Mouse (Mus musculus) gastrocnemius, postnatal 25 days (tissue): ENCODE results near the gene H2al2a. TPM values are rescaled to one million over a fixed set of nuclear protein-coding genes. Genes with fewer than 3 reads are reported as not detected.

Experiments
- DNase-seq: peaks from one replicate; pipeline ENCODE4 v3.0.0; 2022
- long read RNA-seq, 2 experiments: library from polyadenylated mRNA; stranded (forward); transcript quantifications; one replicate each; pipeline ENCODE4 v2.0.0; 2021
- total RNA-seq, 2 experiments: library from RNA; stranded (reverse); gene quantifications; 1 replicate in 1 of 2; 2 replicates in 1 of 2; pipeline ENCODE4 v1.2.3; 2021

H2al2a gene
- total RNA-seq: not detected
- long read RNA-seq, experiment 1: 0 reads
- long read RNA-seq, experiment 2: 0 reads

DNA sequence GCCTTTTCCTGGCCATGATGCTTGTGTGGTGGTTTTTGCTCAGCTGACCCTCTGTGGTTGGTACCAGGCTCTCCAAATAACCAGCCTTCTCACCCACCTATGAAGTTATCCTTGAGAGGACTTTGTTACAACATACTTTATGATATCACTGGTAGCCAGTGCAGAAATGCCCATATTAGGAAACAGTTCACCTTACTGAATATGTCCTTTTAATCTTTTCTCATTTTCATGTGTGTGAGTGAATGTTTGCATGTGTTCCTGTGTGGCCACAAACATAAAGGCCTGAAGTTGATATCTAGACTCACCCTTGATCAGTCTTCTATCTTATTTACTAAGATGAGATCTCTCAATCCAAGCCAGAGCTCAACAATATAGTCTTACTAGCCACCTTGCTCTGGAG is at the start of gene H2al2a:
TSS of gene H2al2a (minus strand) at position 101 of the 400 bp plus-strand sequence.
- no peak for DNase-seq

DNA sequence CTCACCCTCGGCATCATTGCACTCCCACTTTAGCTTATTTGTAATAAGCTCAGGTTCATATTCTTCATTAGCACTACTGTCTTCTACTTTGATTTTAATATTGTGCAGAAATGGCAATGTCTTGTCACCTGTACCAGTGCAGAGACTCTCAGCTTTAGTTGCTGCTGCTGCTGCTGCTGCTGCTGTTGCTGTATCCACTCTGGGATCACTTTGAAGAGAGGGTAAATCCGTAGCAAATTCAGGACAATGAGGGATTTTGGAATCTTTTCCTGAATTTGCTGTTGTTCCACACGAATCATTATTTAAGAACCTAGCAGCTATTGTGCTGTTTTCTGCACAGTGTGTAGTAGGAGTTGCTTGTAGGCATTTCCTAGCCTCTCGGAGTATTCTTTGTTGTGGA is 49.4 kb upstream of the H2al2a start:
- DNase-seq: no peak

DNA sequence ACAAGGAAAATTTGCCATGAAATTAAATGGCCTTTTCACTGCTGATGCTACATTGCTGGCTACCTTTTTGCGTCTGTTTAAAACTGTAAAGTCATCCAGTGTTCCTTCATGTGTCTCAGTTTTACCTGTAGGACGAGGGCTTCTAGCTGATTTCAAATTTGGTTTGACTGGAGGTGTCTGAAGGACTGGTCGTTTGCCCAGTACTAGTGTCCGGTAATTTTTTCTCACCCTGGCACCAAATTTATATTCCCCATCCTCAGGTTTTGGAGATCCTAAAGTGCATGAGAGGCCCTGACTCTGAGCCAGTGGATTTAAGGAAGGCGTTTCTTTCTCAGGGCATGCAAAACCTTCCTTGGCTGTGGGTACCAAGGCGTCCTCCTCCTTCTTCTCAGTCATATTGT is 49.0 kb upstream of the H2al2a start:
- no peak for DNase-seq

DNA sequence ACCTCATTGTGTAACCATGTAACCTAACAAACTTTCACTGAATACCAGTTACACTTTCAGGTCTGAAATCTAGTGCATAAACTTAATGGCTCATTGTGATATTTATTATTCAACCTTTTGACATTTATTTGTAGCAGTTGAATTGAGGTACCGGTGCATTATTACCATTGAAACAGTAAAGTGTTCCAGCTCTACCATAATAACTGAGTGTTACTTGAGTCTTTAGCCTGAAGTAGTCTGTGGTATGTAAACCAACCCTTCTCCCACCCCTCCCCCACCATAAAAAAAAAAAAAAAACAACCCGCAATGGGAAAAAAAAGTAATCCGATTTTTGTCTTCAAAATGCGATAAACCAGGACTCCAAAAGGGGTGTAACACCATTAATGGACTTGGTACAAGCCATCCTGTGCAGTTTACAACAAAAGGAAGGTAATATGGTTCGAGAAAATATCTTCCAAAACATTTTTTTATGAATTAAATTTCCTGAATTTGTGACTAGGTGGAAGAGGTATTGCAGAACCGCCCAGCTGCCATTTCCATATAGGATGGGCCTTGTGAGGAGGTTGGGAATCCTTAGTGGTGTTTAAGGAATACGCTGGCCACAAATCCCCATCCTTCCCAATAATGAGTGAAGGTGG is 48.5 kb upstream of the H2al2a start:
- DNase-seq: no peak

DNA sequence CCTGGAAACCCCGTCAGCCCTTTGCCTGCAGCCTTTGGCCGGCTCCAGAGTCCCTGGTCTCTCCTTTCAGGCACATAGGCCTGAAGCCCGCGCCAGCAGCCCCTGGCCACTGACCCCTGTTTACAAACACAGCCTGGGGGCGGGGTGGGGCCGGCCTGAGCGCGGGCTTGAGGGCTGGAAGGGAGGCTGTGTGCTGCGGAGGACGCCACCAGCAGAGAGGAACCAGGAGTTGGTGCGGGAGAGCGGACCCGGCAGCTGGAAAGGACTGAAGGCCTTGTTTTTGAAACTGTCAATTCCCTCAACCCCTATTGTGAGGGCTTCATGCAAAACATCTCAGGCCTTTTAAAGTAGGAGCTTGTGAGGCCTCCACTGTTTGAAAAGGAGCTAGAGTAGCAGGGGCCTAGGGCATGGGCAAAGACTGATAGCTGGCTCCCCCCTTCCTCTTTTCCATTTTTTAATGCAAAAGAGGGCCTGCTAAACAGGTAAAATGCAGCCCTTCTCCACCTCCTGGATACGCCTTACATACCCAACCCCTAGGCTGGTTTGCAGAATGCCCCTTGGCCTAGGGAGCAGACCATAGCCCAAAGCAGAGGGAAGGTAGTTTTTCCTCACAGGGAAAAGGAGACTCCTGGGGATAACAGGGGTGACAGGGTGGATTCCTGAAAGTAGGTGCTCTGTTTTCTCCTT is 44.6 kb upstream of the H2al2a start:
- no peak for DNase-seq

DNA sequence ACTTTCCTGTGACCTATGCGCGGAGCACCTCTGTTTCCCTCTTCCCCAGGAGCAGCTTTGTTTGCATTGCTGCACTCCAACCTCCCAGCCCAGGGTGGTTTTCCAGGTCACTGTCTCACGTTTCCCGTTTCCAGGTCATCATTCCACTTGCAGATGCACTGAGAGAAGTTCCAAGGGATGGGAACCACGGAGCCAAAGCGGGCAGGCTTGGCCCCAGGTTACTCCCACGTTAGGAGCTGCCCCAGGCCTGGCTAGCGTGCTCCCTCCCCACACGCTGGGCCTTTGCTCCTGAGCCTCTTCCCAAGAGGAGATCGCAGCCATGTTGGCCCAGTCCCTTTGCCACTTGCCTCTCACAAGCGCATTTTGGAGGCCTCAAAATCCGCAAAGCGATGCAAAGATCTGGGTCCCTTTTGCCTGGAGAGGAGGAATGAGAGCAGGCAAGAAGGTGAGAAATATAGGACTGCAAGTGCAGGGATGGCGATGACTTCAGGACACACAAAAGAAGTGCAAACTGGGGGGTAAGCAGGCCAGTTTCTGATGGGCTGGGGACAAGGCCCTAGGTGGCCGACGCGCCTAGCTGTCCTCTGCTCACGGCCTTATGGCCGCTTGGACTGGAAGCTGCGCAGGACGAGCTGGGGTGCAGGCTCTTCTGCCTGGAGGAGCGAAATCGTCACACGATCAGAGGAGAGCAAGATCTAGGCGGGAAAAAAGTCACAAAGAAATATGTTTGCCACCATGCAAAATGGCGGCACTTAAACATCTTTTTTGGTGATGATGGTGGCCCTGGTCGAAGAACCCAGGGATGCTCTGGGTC is 43.8 kb upstream of the H2al2a start:
- no peak for DNase-seq

DNA sequence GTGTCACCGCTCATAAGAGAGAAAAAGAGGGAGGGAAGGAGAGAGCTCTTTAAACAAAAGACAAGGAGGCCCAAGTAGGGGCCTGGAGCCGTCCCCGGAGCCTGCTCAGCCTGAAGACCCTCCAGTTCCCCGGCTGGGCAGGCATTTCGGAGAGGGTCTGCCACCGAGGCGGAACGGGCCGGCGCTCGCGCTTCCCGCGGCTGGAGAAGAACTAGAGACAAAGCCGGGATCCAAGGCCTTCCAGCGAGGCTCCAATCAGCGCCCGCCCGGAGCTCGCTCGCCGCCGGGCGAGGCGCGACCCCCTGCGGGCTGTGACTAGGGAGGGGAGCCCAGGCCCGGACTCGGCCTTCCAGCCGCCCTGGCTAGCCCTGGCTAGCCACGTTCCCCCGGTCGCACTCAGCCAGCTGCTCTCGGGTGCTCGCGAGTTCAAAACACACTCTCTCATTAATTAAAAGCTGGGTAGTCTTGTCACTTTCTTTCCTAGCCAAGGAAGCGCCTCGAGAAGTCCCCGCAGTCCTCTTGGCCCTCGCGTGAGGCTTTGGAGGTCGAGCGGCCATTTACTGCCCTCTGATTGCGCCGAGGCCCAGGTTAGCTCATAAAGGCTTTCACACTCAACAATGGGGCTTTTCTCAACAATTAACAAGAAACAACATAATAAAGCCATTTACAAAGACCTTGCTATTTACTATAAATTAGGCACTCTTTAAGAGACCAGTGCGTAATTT is 43.0 kb upstream of the H2al2a start:
- no peak for DNase-seq

DNA sequence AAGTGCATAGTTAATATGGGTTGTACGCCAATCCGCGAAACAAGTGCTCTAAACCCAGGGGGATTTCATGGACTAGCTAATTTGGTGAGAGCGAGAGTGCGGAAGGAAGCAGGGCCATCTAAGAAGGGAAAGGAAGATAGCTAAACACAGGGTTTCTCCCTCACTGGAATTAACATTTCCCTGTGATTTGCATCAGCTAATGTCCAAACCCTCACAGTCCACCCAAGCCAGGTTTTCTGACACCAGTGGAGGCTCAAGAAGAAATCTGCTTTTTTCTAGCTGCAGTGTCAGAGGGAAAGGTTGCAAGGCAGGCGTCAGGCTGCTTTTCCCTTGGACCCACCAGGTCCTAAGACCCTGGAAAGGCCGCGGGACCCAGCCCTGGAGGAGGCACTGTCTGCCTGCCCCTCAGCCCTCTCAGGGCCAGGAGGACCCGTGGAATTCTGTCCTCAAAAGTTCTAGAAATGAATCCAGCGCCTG is 42.2 kb upstream of the H2al2a start:
- DNase-seq: no peak

DNA sequence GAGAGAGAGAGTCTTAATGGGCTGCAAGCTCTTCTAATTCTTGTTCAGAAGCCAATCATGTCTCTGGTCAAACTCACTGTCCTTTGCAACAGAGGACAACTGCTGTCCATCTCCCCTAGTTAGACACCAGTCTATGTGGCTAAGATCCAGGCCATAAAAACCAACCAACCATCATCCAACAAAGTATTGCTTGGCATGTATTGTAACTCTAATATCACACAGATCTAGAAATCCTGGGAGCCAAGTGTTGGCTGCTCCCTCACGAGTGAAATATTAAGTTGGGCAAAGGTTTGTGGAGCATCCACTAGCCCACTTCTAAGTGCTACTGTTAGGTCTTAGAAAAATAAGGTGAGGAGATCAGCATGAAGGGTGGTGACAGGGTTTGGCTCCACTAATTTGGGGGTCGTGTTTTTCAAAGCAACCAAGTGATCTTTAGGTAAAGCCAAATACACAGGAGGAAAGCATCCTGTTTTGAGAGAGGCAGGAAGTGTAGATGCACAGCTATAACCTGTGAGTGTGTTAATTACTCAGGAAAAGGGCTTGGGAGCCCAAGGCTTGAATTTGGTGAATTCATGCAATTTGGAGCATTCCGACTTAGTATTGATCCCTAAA is 41.5 kb upstream of the H2al2a start:
- no peak for DNase-seq

DNA sequence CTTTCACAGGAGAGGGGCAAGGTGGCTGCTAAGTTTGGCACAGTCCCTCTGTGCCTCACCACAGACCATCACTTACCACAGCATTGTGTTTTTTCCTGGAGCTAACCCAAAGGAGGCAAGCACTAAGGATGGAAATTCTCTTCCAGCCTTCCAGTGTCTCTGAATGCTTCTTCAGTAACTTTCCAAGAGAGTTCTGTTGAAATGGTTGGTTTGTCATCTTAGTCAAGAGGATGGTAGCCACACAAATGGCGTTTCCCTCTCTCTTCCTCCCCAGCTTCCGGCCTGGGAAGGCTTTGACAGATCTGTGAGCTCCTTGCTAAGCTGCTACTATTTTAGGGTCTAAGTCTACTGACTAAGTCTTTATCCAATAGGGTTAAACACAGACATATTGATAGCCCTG is 40.7 kb upstream of the H2al2a start, which contains the start of gene A930004D18Rik:
TSS of gene A930004D18Rik (minus strand) at position 247 of the 400 bp plus-strand sequence.
- DNase-seq: no peak

DNA sequence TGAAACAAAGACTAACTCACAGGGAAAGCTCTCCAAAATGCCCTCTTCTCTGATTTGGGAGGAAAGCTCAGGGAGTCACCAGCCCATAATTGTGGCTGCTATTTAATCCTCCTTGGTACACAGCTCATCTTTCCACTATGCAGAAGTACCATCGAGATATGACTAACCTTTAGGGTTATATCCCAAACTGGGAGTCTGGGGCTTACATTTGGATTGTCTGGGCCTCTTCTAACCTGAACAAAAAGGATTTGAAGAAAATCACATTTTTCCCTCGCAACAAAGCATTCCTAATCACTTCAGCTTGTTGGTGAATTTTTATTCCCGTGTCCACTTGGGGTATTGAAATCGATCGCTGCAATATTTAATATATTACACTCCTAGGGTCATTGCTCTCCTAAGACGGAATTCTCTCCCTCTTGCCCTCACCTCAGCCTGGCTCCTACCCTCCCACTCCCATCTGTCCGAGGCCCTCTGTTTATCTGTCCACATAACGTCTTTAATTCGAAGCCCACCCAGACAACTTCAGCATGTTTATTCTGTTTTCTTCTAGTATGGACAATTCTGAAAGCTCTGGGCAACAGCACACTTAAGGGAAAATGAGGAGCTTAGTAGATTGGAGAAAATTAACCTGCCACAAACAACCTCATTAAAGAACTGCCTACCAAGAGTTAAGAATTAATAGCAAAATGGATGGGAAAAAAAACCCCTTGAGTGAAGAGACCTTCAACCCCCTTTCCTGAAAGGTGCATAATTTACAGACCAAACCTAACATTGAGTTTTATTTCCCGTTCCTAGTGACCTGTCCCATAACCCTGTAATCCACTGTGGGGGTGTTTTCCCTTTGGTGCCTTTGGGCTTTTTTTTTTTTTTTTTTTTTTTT is 37.9 kb upstream of the H2al2a start:
- no peak for DNase-seq

DNA sequence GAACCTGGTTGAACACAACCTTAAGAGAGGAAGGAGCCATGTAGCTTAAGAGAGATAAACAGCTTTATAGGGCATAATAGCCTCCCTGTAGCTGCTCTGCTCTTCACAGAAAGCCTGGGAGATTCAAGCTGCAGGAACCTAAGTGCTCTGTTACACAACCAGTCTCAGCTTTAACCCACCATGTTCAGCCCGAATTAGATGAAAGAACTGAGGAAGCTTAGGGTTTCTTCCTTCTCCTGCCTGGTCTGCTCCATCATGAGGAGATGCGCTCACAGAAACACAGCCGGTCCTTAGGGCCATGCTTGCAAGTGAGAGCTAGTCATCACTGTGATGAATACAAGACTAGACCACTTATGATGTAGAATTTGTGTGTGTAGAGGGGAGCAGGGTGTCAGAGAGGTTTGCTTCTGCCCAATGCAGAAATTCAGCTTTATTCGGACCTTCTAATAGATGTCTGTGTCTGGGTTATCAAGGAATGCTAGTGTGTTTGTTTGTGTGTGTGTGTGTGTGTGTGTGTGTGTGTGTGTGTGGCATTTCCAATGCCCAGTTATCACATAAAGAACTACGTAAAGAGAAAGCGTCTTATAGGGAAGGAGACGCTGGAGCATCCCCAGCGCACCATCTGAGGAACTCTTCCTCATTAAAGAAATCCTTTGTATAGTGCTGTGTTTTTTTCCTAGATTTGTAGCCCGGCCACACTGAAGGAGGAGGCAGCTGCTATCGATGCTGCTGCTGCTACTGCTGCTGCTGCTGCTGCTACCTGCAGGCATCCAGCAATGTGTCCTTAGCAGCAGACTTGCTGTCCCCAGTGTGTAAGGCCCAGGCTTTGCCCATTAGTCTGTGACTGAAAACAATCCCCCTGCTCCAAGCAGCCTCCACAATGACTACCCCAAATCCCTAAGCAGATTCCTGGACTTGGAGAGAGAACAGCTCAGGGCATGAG is 36.7 kb upstream of the H2al2a start:
- DNase-seq: no peak

DNA sequence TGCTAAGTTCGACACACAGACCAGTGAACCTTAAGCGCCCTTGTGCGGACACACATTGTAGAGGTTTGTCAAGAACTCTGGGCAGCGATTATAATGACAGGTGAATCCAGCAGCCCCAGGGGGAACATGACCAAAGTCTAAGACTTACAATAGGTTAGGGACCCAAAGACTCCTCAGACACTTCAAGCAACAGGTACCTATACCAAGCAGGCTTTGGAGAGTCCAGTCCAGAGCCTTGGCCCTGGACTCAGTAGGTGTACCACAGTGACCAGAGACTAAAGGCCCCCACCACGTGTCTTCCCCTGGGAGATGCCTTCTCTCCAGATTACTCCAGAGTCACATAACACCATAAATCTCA is 35.8 kb upstream of the H2al2a start:
- DNase-seq: no peak

DNA sequence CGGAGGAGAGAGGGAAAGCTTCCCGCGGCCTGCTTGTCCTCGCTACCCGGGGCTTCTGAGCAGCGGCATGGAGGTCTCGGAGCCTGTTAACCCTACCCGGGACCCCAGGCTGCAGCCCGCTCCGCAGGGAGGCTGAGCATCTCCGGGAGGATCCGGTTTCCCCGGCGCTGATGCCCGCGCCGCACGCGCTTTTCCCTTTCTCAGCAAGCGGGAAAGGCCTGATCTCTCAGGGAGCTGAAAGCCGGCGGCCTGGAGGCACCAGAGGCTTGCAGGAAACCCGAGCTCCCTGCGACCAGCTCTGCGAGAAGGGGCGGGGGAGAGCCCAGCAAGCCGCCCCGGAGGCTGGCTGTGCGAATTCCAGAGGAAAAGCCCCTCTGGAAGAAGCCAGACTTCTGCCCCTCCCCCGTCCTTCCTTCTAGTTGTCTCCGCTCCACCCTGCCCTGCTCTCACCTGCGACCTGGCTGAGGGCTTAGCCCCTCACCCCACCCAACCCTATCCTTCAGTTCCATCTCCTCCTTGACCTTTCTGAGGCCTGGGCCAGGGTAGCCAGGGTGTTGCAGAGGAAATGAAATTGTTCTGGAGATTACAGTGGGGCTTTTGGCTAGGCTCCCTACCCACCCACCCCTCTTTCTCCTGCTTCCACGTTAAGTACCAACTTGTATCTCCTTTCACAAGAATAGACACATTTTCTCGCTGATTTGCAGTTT is 35.2 kb upstream of the H2al2a start:
- peak; percentile 16 for DNase-seq

DNA sequence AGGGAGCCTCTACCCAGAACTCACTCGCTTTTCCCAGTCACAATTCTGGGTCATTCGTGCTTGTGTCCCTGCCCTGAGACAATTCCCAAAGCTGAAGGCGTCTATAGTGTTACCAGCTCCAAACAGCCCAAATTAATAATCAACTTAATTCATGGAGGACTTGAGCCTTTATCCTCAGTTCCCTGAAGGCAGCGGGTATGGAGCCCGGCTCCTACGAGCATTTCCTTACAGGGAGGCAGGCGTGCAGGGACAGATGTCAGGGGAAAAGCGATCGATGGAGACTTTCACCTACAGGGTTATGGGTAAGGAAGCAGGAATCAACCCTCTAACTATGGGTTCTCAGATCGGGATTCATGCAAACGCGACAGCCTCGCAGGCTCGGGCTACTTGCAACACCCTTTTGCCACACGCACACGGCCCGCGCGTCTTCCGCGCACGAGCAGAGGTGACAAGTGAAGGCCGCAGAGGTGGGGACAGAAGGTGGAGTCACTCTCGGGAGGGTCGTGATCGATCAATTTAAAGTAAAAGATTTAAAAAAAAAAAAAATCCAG is 34.6 kb upstream of the H2al2a start:
- DNase-seq: no peak

DNA sequence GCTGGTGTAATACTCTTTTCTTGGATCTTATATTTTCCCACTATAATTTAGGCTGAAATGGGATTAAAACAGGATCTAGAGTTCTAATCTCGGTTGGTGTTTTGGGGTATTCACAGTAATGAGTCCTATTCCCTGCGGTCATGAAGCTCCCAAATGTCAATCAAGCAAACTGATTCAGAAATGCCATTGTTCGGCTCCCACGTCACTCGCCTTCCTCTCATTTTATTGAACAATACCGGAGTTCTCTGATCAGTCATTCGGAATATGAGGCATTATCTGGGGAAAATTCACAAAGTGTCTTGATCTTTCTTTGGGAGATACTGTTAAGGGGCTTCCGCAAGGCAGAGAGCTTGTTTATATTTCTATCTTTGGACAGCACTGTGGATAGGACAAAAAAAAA is 33.8 kb upstream of the H2al2a start:
- no peak for DNase-seq

DNA sequence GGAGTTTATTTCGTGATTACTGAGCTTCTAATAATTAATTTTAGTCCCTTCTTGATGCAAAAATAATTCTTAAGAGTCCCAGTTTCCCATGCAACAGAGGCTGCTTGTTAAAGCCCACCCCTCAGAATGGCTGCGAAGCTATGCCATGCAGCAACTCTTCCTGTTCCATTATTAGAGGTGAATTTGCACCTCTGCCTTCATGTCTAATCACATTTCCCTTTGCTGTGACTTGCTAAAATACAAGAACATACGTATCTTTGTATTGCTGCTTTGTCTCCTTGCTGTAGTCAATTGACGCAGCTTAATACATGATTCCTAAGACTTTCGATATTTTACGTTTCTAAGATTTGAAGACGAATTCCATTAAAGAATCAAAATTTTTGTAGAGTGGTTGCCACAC is 32.9 kb upstream of the H2al2a start:
- DNase-seq: no peak

DNA sequence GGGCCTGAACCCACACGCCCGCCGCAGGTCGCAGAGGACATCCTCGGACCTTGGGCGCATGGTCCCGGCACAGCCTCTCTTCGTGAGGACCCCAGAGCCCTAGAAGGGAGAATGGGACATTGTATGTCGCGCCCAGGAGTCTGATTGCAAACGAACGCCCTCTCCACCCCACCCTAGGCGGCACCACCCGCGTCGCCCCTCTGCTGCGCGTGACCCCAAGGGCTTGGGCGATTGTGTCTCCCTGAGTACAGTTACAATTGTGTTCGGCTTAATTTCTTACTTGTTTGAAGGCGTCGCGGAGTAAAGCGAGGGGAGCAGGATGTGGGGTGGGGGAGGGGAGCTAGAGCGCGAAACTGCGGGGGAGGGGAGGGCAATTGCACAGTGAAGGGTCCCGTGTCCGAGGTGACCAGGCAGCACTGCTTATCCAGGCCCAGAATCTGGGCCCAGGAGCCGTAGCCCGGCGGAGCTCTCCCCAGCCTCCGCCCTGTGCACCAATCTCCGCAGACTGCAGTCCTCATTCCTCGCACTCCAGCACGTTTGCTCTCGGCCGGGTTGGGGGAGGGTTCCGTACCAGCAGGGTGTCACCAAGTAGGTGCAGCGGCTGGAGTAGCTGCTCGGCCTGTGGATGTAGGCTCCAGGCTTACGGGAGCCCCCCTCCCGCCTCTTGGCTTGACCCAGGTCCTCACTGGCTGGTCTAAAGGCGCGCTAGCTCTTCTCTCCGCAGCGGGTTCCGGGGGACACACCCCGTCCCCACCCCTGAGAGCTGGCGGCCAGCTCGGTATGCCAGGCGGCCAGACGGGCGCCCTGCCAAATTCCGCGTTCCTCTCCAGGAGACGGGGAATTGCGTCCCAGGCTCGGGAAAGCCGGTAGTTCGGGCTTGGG is 31.6 kb upstream of the H2al2a start:
- peak; percentile 86 for DNase-seq
